Mouse (Mus musculus): ENCODE measurements around the gene Acot13.

DNA sequence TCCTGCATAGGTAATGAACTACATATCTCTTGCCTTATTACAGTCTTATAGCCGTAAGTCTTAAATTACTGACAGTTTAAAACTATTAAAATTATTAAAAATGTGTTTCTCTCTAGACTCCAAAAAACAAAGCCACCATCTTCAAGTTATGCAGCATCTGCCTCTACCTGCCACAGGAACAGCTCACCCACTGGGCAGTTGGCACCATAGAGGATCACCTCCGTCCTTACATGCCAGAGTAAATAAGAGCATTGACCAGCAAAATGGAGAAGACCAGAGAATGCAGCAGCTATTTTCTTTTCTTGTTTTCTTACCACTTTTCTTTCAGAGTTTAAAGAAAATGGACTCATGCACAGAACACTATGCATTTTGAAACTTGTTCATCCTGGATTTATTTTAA lies 18.8 kb downstream of the Acot13 start:
- TF ChIP-seq POLR2A (IDR thresholded peaks at IDR 0.05; ENCODE audit: extremely low read depth, insufficient read depth, low read length), result no peak
- TF ChIP-seq CTCF (IDR thresholded peaks at IDR 0.05; ENCODE audit: low read depth, low read length), result no peak
